Mouse (Mus musculus): Measurements from ENCODE around the gene St6galnac1.

The St6galnac1 gene

GRCm38 (mm10) chr11:116726156-116726555 is 49.2 kb downstream of the St6galnac1 start:
- DNase-seq (ENCODE audit: low read depth): no peak

GRCm38 (mm10) chr11:116725031-116725948 is 50.0 kb downstream of the St6galnac1 start:
- peak; percentile 51 for DNase-seq (ENCODE audit: low read depth)

GRCm38 (mm10) chr11:116723064-116723463 is 52.2 kb downstream of the St6galnac1 start:
- DNase-seq (ENCODE audit: low read depth): no peak

GRCm38 (mm10) chr11:116721548-116722271 is 53.6 kb downstream of the St6galnac1 start:
- DNase-seq (ENCODE audit: low read depth): no peak

GRCm38 (mm10) chr11:116720319-116720865 is 54.9 kb downstream of the St6galnac1 start:
- DNase-seq (ENCODE audit: low read depth): no peak

Data from c-Kit-positive CD71-positive TER-119-negative erythroid progenitor cells, embryonic 14.5 days (primary cell).